Mouse (Mus musculus): ENCODE measurements at regions not wholly inside any gene's neighbourhood (a gene's known extent, or its start where the extent isn't known, plus 50 kb on each side); places are given as distances from the start of the nearest gene placed in this dataset.

DNA sequence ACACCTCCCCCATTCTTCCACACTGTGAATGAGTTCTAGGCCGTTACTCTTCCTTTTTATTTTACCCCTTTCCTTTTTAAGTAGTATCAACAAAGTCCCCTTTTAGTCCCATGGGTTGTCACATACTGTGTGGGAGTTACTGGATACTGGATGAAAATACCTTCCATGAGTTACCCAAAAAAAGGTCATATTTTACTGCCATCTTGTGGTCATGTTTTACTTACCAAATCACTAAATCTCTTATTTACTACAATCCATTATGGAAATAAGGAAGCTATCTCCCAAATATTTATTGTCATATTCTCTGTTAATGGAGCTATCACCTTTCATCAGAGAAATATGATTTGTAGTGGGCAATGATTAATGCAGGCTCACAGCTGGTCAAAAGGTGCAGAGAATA, 4614.5 kb upstream of the Gm7489 start:
- peak; percentile 8 for DNase-seq (ENCODE audit: low spot score)
- no peak for TF ChIP-seq CTCF (IDR thresholded peaks at IDR 0.05; ENCODE audit: low read depth)
- WGBS, result 38% methylated on average over 1 of the region's 1 CpGs
- H3K27ac ChIP-seq, result no peak overlapping the region
- H3K27me3 ChIP-seq (ENCODE audit: insufficient read depth, low read length), result no peaks in the 10 kb centered on the region
- H3K4me2 ChIP-seq (ENCODE audit: low read depth, low read length), result no peak overlapping the region
- no peak for ATAC-seq
- no peak overlapping the region for H3K9ac ChIP-seq (replicated peaks; ENCODE audit: low read length)
- H3K4me3 ChIP-seq (ENCODE audit: low read length), result no peak overlapping the region
- no peaks in the 10 kb centered on the region for H3K4me1 ChIP-seq (ENCODE audit: insufficient read depth, low read length)
- H3K9me3 ChIP-seq (ENCODE audit: low read length), result no peaks in the 10 kb centered on the region
- H3K36me3 ChIP-seq (ENCODE audit: insufficient read depth, low read length), result no peaks in the 10 kb centered on the region
